Mouse (Mus musculus) stomach, embryonic 14.5 days (tissue): ENCODE results near the gene Prdx5. TPM values are rescaled to one million over a fixed set of nuclear protein-coding genes. Genes with fewer than 3 reads are reported as not detected.
"Not testable (repeated sequence)": the region's sequence is repeated elsewhere in the genome, so short reads cannot be mapped to it uniquely, and the experiment has no call there.

Experiments used
- ATAC-seq: fragments of 200-750 bp; cut with Nextera tagmentation; 2 replicates; pipeline ENCODE4 v1.8.0; 2017; ENCODE audit warnings: low read depth, moderate TSS enrichment; ENCODE audit not compliant: insufficient number of reproducible peaks, insufficient read depth, low FRiP score
- H3K27ac ChIP-seq: fragments of 300-500 bp; sonication (generic); 2 replicates; pipeline ENCODE4 v1.5.1; 2014; ENCODE audit warnings: mild to moderate bottlenecking, low read length, moderate library complexity, mixed read lengths
- H3K27me3 ChIP-seq: fragments of 300-500 bp; sonication (generic); 2 replicates; pipeline ENCODE4 v1.6.1; 2014; ENCODE audit warnings: low read length, control low read depth, mixed read lengths; ENCODE audit not compliant: control insufficient read depth, insufficient read depth
- H3K36me3 ChIP-seq: fragments of 300-500 bp; sonication (generic); 2 replicates; pipeline ENCODE4 v1.6.1; 2014; ENCODE audit warnings: mild to moderate bottlenecking, control low read depth, low read length, moderate library complexity, mixed read lengths; ENCODE audit not compliant: control insufficient read depth, insufficient read depth
- H3K4me1 ChIP-seq: fragments of 300-500 bp; sonication (generic); 2 replicates; pipeline ENCODE4 v1.6.1; 2014; ENCODE audit warnings: low read length, control low read depth, mixed read lengths; ENCODE audit not compliant: control insufficient read depth, insufficient read depth
- H3K4me2 ChIP-seq: fragments of 300-500 bp; sonication (generic); replicated peaks from 2 replicates; pipeline ENCODE4 v1.6.1; 2014; ENCODE audit warnings: low read depth, low read length, control low read depth
- H3K4me3 ChIP-seq: fragments of 300-500 bp; sonication (generic); 2 replicates; pipeline ENCODE4 v1.5.1; 2014; ENCODE audit warnings: low read depth, low read length, control low read depth
- H3K9ac ChIP-seq: fragments of 300-500 bp; sonication (generic); replicated peaks from 2 replicates; pipeline ENCODE4 v1.6.1; 2014; ENCODE audit warnings: low read depth, mild to moderate bottlenecking, control low read depth, low read length, moderate library complexity, mixed read lengths
- H3K9me3 ChIP-seq: fragments of 300-500 bp; sonication (generic); 2 replicates; pipeline ENCODE4 v1.6.1; 2016; ENCODE audit warnings: low read depth, low read length, control low read depth; ENCODE audit not compliant: control insufficient read depth
- WGBS: fragments of 180-500 bp; shearing (Covaris S2); extraction: QIAGEN DNeasy Blood & Tissue Kit; methylation state at CpG from one replicate; pipeline ENCODE4 v1.1.7; 2014; 5-methylcytosine and 5-hydroxymethylcytosine counted together
- polyA plus RNA-seq: library from polyadenylated mRNA; unstranded; fragments of >200 nt; fragmentation: Nextera tagmentation; extraction: Ambion mirVana; gene quantifications from 2 replicates; pipeline ENCODE4 v1.2.1, GENCODE M21; 2014

Gene Prdx5
- polyA plus RNA-seq, 1 experiment from 2014 or later = 172 TPM

DNA sequence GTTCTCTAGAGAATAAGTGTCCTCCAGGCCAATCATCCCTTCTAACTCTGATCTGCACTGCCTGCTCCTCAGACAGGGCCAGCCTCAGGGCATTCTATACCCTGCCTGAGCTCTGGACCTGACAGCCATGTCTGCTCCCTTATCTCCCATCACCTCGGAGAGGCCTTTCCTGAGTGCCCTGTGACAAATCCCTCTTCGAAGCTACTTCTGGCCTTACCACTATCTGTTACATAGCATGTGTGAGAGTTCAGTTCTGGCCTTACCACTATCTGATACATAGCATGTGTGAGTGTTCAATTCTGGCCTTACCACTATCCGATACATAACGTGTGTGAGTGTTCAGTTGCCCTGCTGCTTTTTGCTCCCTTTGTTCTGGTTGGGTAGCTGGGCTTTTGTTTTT lies 5.4 kb upstream of the Prdx5 start:
- no peak overlapping the region for H3K4me2 ChIP-seq
- no peak overlapping the region for H3K9ac ChIP-seq
- no peak for ATAC-seq
- peaks cover 12% of the 10 kb centered on the region for H3K4me1 ChIP-seq
- 83% methylated on average over 4 of the region's 4 CpGs for WGBS
- H3K4me3 ChIP-seq = no peak overlapping the region
- no peaks in the 10 kb centered on the region for H3K9me3 ChIP-seq
- no peaks in the 10 kb centered on the region for H3K27me3 ChIP-seq
- H3K27ac ChIP-seq = no peak overlapping the region
- peaks cover 24% of the 10 kb centered on the region for H3K36me3 ChIP-seq

DNA sequence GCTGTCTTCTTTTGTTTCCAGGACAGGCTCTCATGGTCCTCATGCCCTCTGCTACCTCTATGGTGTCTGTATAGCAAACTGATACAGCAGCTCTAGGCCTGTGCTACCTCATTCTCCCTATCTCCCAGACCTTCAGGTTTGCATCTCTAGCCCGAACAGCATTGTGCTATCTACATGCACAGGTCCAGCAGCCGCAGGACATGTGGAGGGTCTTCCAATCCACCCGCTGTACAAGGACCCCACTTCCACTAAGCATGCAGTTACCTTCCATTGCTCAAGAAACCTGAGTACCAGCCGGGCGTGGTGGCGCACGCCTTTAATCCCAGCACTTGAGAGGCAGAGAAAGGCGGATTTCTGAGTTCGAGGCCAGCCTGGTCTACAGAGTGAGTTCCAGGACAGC lies 4.6 kb upstream of the Prdx5 start:
- no peak overlapping the region for H3K27ac ChIP-seq
- WGBS = 90% methylated on average over 9 of the region's 9 CpGs

DNA sequence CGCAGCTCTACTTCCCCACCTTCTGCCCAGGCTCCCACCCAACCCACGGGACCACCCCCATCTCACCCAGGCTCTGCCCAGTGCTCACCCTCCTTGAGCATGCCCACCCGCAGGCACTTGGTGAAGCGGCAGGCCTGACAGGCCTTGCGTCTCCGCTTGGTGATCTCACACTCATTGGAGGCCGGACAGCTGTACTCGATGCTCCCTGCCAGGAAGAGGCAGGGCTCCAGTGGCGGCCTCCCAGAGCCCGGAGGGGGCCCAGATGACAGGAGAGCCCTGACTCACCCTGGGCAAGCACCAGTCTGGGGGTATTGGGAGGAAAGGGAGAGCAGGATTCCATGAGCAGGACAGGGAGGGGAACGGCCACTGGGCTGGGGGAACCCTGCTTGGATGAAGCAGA lies 4.1 kb upstream of the Prdx5 start:
- H3K9ac ChIP-seq = no peak overlapping the region
- peaks cover 24% of the 10 kb centered on the region for H3K36me3 ChIP-seq
- no peak for ATAC-seq
- no peaks in the 10 kb centered on the region for H3K27me3 ChIP-seq
- no peak overlapping the region for H3K27ac ChIP-seq
- 83% methylated on average over 11 of the region's 11 CpGs for WGBS
- no peak overlapping the region for H3K4me2 ChIP-seq
- H3K4me1 ChIP-seq = peaks cover 7% of the 10 kb centered on the region; the same call in 1 of the 2 replicates
- no peak overlapping the region for H3K4me3 ChIP-seq
- H3K9me3 ChIP-seq = no peaks in the 10 kb centered on the region

More for the DNA sequence above, 4.6 kb upstream of the Prdx5 start:
- H3K36me3 ChIP-seq = peaks cover 24% of the 10 kb centered on the region
- no peak overlapping the region for H3K4me2 ChIP-seq
- no peak overlapping the region for H3K4me3 ChIP-seq
- H3K9me3 ChIP-seq = no peaks in the 10 kb centered on the region
- no peak for ATAC-seq
- H3K4me1 ChIP-seq = peaks cover 7% of the 10 kb centered on the region; the same call in 1 of the 2 replicates
- H3K9ac ChIP-seq = no peak overlapping the region
- H3K27me3 ChIP-seq = no peaks in the 10 kb centered on the region

DNA sequence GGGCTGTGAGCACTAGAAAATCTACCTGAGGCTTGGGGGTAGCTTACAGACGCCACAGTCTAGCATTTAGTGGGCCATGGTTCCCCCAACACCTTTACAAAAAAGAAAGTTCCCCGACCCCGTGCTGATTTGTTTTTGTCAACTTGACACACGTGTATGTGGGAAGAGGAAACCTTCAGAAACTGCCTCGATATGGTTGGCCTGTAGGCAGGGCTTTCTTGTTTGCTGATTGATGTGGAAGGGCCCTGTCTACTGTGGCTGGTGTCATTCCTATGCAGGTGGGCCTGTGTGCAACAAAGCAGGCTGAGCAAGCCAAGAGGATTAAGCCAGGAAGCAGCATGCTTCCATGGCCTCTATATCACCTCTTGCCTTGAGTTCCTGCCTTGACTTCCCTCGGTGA lies 3.1 kb upstream of the Prdx5 start:
- ATAC-seq = no peak
- H3K27me3 ChIP-seq = no peaks in the 10 kb centered on the region
- peaks cover 13% of the 10 kb centered on the region; the same call in 1 of the 2 replicates for H3K4me1 ChIP-seq
- no peak overlapping the region for H3K9ac ChIP-seq
- no peak overlapping the region for H3K4me2 ChIP-seq
- no peaks in the 10 kb centered on the region for H3K9me3 ChIP-seq
- no peak overlapping the region for H3K4me3 ChIP-seq
- WGBS = 76% methylated on average over 6 of the region's 6 CpGs
- no peak overlapping the region for H3K27ac ChIP-seq
- peaks cover 24% of the 10 kb centered on the region for H3K36me3 ChIP-seq

DNA sequence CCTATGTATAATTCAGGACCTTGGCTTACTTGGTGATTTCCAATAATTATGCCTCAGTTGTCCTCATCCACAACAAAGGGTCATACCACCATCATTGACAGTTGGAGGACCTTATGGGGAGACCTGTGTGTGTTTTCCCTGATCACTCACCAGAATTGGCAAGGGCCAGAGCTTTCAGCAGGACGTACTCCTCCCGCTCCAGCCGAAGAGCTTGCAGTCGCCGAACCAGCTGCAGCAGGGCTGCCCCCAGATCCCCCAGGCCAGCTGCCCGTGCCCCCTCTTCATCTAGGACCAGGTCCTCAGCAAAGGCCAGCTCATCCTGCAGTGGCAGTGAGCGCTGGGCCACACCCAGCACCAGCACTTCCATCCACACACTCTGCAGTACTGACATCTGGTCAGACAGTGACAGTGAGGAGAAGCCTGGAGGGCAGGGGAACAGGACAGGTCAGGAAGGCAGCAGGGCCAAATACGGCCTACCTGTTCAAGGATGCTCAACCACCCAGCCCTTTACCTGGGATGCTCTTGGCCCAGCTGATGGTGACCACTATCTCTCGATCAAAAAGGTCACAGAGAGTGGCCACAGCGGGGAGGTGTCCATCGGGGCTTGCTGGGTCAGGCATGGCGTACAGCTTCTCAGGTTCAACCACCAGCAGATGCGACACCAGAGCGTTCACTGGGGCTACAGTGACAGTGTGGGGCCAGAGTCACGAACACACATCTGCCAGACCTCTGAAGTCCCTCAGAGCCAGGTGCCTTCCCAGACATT lies 2.5 kb upstream of the Prdx5 start:
- Histone ChIP-seq H3K36me3 (peaks cover 24% of the 10 kb centered on the region), H3K4me2 (no peak overlapping the region), H3K27me3 (no peaks in the 10 kb centered on the region), H3K9ac (no peak overlapping the region), H3K4me3 (no peak overlapping the region), H3K4me1 (peaks cover 20% of the 10 kb centered on the region; the same call in 1 of the 2 replicates), H3K9me3 (no peaks in the 10 kb centered on the region), H3K27ac (no peak overlapping the region)
- 88% methylated on average over 15 of the region's 15 CpGs for WGBS
- ATAC-seq = no peak

DNA sequence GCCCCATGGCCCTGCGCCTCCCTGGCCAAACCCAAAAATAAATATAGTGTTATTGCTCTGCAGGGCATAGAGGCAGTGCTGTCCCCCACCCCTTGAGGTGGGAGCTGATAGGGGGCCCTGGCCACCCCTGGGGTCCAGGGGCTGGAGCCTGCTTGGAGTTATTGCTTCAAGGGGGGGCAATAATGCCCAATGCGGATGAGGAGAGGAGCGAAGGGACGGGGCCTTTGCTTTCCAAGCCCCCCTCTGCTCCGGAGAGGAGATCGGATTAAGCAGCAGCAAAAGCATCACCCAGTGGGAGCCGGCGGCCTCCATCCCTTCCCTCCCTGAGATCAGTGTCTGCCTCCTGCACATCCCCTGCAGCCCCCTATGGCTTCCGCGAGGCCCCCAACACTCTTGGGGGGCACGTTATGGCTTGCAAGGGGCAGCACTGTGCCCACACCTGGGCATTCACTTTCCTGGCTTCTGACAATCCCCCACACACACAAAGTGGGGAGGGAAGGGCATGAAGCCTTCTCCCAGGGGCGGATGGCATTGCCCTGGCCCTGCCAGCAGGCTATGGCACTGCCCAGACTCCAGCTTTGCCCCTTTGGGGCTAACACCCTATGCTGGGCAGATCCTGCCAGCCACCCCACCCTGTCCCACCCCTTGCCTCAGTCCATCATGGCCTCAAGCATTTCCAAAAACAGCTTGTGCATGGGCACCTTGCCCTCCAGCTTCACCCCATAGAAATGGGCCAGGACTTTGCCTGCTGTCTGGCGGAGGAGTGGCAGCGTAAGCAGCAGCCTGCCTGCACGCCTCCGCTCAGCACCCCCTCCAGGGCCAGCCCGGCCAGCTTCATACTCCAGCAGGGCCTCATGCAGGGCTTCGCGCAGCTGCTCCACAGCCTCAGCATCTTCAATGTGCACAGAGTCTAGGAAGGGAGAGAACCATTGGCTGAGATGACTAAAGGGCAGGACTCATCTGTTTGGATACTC lies 1.5 kb upstream of the Prdx5 start:
- Histone ChIP-seq H3K4me2 (peak overlapping the region; percentile 88), H3K9me3 (no peaks in the 10 kb centered on the region), H3K27ac (no peak overlapping the region), H3K36me3 (peaks cover 31% of the 10 kb centered on the region), H3K27me3 (no peaks in the 10 kb centered on the region), H3K4me1 (peaks cover 20% of the 10 kb centered on the region; the same call in 1 of the 2 replicates), H3K9ac (no peak overlapping the region; the same call in 1 of the 2 replicates), H3K4me3 (peak overlapping the region; percentile 57; the same call in 1 of the 2 replicates)
- WGBS = 88% methylated on average over 19 of the region's 19 CpGs
- ATAC-seq = no peak

DNA sequence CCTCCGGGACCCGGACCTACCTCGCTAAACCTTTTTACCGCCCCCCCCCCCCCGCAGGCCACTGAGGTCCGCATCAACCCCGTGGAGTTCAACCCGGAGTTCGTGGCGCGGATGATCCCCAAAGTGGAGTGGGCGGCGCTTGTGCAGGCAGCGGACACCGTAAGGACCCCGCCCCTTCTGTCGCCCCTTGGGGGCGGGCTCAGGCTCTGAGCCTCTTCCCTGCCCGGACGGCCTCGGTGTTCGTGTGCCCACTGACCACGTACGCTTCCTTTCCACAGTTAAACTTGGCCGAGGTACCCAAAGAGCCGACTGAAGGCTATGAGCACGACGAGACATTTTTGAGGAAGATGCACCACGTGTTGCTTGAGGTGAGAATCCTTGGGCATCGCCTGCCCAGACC lies 400 bp upstream of the Prdx5 start:
- H3K27me3 ChIP-seq, H3K9me3 ChIP-seq: not testable (repeated sequence)
- Histone ChIP-seq H3K4me3 (peak overlapping the region; percentile 57), H3K9ac (peak overlapping the region; percentile 45), H3K4me2 (peak overlapping the region; percentile 88), H3K4me1 (peaks cover 20% of the 10 kb centered on the region; the same call in 1 of the 2 replicates), H3K36me3 (peaks cover 38% of the 10 kb centered on the region), H3K27ac (peak overlapping the region; percentile 99)
- ATAC-seq = peak; percentile 34; the same call in 1 of the 2 replicates
- WGBS = under 1% methylated on average over 30 of the region's 30 CpGs

DNA sequence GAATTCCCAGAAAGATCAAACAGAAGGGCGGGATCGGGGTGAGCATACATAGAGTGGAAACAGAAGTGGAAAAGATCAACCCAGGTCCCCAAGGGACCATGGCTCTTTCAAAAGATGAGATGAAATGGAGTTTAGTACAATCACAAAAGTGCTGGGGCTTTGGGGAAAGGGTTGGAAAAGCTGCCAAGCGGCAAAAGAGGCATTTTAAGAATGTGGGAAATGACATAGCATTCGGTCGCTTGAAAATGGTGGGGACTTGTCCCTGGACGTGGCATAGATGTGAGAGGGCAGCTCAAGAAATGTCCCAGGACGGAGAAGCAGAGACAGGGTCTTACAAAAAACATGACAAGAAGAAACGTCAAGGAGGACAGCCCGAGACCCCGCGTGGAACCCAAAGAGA lies 885 bp downstream of the Prdx5 start:
- H3K36me3 ChIP-seq = peaks cover 40% of the 10 kb centered on the region
- no peak for ATAC-seq
- peak overlapping the region; percentile 88 for H3K4me2 ChIP-seq
- no peaks in the 10 kb centered on the region for H3K9me3 ChIP-seq
- peak overlapping the region; percentile 99 for H3K27ac ChIP-seq
- peaks cover 20% of the 10 kb centered on the region; the same call in 1 of the 2 replicates for H3K4me1 ChIP-seq
- H3K4me3 ChIP-seq = peak overlapping the region; percentile 57
- H3K9ac ChIP-seq = peak overlapping the region; percentile 45
- no peaks in the 10 kb centered on the region for H3K27me3 ChIP-seq
- 6% methylated on average over 11 of the region's 11 CpGs for WGBS
